Mouse (Mus musculus) heart, postnatal 4 days (tissue): ENCODE measurements at regions not wholly inside any gene's neighbourhood (a gene's known extent, or its start where the extent isn't known, plus 50 kb on each side); places are given as distances from the start of the nearest gene placed in this dataset.

Experiments used
- DNase-seq: peaks from one replicate; pipeline ENCODE4 v3.0.0; 2021

DNA sequence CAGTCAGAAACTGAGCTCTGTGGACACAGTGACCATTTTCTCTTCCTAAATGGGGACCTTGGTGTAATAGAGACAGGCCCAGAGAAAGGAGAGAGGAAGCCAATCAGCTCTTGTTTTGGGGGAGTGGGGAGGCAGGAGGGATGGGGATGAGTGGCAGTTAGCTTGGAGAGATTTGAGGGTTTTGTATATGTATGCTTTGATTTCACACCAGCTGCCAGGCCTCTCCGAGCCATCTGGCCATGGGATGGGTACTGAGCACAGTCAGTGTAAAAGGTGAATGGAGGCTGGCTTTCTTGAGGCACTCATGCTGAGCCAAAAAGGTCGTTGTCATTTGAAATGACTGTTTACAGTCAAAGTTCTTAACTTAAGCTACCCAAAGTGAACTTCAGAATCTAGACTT lies 295.2 kb upstream of the Gadl1 start:
- no peak for DNase-seq

DNA sequence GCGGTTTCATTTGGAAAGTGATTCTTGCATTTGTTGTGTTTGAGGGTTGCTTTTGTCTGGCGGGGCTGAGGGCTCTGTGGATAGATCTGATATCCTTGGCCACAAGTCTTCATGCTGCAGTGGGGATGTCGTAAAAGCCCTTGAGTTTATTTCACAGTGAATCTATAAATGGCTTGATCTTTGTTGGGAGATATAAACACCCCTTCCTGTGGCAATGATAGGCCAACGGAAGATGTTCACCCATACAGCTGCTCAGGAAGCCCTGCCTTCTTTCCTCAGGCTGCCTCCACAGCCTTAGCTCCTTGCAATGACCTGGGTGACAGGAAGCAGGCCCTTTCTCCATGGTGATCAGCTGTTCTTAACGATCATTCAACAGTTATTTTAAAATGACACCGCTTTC lies 291.3 kb upstream of the Gadl1 start:
- DNase-seq, result no peak

DNA sequence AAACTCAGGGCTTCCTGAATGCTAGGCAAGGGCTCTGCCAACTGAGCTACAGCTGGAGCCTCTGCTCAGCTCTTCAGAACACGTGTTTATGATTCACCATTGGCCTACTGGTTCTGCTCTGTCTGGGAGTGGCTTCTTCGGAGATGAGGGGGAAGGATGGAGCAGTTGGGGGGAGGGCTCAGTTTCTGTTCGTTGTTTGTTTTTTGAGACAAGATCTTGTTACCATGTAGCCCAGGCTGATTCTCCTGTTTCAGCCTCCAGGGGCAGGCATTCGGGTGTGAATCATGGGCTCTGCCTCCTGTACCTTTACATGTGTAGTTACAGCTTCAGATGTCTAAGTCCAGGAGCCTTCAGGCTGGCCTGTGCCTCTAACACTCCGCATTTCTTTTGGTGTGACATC lies 285.3 kb upstream of the Gadl1 start:
- DNase-seq, result no peak

DNA sequence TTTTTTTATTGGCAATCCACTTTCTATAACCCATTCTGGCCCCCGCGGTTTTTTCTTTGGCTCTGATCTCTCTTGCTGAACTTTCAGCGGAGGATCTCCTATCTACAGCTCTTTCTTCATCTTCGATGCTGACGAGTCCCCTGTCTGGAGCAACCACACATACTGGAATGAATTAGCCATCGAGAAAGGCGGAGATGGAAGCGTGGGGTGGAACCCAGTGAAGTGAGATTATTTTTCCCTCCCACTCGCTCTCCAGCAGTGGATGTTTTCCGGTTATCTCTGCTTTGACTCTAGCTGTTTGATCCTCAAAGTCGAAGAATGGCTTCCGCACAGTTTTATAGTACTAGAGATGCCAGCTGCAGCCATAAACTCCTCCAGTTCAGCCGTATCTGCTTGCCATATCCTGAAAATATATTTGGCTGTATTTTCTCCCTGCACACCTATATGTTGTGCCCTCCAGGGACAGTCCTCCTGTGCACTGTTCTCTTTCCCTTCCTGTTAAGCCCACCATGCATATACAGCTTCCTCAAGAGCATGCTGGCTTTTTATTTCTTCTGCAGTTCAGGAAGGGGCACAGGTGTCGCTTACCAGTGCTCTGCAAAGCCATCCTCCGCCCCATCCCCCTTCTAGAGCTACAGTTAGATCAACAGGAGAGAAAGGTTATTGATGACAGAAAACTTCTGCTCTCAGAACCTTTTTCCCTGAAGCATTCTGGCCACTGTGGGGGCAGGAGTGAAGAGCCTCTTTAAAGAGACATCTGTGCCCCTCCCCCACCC lies 284.3 kb upstream of the Gadl1 start:
- DNase-seq, result no peak

DNA sequence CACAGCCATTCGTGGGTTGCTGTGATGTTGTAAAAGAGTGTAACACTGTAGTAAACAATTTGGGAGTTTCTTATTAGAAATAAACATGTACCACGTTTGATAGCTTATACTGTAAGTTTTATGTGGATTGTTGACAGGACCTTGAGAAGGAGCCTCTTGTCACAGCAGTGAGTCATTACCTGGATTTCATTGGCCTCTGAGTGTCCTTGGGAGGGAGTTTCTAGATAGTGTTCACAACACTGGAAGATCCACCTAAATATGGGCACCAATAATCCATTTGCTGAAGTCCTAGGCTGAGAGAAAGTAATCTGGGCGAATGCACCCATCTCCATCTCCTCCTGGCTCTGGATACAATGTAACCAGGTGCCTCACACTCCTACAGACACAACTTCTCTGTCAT lies 281.7 kb upstream of the Gadl1 start:
- DNase-seq, result no peak

DNA sequence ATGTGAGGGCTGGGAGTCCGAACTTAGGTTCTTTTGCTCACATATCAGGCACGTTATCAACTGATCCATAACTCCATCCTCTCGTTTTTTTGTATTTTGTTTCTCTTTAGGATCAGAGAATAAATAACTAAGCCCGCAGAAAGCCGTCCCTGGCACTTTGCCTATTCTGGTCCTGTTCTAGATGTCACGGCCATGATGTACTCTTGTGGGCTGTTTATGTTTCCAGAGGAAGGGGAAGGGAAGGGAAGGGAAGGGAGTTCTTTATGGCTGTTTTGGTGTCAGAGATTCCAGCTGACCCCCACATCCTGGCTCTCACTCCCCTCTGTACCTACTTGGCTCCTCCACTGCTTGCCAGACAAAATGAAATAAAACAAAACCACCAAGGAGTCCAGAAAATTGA lies 272.1 kb upstream of the Gadl1 start:
- DNase-seq, result peak; percentile 14

DNA sequence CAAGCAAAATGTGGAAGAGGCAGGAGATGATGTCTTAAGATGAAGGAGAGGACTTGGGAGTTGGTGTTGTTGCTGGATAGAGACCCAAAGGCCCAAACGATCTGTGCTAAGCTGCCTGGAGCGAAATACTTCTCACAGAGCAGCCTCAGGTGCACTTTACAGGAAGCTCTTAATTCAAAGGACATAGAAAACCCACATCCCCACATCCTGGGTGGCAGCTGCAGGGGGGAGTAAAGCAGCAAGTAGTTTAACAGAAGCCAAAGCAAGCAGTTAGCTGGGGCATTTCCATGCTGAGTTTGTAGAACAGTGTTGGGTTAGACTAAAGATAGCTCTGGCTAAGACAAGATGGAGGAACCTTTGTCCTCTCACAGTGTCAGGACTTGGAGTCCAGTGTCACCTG lies 268.5 kb upstream of the Gadl1 start:
- no peak for DNase-seq

DNA sequence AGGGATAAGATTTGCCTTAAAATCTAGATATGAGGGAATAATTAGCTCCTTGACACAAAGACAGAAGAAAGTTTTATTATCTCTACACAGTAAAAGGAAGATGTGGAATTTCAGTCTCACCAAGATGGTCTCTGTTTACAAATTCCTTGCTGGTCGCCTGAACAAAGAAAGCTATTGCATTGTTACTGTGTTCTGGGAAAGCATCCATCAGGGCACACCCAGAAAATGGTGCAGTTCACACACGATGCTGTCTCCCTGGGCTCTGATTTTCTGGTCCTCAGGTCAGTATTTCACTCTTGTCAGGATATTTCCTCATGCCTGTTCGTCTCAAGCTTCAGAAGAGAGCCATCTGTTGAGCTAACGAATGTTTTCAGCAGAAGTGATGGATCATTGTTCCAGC lies 267.2 kb upstream of the Gadl1 start:
- DNase-seq, result no peak

DNA sequence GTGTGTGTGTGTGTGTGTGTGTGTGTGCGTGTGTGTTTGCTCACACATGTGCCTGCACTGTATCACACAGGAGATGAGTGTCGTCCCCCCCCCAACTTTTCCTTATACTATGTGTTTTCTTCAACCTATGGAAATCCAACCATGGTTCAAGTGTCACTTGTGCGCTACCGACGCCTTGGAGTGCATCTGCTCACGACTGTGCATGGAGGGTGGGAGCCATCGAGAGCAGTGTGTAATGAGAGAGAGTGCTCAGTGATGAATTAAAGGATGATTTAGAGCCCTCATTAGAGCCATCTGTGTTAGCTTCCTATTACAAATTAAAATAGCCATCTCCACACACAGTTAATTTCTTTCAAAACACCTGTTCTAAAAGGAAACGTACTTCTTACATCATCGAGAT lies 264.3 kb upstream of the Gadl1 start:
- no peak for DNase-seq

DNA sequence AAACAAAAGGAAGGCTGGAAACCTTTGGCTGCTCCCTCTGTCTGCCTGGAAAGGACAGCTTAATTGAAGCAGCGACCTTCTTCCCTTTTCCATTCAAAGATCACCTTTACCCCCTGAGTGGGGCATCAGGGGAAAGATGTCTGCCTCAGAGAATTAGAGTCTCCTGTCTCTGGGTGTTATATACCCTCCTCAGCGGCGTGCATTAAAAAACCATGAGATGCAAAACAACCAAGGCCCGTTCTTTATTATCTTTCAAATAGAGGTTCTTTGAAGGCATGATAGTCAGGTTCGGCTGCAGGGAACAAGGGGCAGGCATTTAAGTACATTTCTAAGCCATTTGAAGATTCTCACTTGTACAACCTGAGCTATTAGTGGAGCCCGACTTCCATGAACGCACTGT lies 263.0 kb upstream of the Gadl1 start:
- DNase-seq, result no peak

DNA sequence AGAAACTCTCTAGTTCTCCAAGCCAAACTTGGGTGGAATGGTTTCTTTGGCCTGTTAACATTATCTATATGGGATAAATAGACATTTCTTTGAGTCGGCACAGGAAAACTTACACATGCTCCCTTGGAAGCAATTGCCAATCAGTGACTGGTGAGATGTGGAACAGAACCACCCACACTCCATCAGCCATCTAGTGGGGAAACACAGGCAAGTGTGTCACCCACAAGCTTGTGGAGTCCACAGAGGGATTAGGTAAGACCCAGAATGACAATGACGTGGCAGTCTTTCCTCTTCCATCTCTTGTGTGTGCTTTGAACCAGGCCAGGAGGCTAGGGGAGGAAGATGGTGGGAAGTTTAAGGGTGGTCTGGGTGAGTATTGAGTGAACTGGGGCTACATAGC lies 257.5 kb upstream of the Gadl1 start:
- no peak for DNase-seq

DNA sequence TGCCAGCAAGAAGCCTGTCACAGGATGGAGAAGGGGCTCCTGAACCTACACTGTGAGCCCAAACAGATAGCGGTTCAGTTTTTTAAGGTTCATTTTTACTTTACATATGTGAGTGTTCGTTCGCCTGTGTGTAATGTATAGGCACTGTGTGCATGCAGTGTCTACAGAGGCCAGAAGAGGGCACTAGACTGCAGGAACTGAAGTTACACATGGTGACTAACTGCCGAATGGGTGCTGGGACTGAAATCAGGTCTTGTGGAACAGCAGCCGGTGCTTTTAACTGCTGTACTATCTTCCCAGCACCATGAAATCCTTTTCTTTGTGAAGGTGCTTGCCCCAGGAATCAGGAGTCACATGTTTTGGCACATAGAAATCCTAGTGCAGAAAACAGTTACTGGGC lies 256.1 kb upstream of the Gadl1 start:
- DNase-seq, result no peak

DNA sequence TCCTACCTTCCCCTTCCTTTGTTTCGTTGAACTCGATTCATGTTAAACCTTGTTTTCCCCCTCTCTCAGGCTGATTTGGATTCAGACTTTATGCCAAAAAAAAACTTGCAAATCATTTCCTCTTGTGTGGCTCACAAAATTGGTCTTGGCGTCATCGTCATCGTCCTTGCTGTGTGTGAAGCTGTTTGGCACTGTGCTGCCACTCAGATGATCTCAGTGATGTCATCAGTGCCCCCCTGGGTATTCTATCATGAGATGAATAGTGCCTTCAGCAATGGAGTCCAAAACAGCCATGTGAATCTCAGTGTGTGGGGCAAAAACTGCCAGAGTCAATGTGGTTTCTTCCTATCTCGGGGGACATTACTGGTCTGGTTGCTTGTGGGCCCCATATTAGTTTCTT lies 254.3 kb upstream of the Gadl1 start:
- DNase-seq, result no peak

DNA sequence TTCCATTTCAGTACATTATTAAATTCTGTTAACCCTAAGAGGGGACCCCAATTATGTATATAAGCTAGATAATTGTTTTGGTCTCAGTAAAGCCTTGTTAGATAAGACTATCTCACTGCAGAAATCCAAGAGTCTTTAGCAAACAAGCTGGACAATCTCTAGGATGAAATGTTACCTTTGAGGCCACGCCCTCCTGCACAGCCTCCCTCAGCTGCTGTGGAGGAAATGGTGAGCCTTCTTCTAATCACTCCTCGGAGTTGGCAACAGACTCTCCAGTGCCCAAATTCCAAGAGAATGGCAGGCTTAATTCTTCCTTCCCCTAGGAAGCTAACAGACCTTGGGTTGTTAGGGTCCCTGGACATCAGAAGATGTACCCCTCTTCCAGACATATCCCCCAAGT lies 252.7 kb upstream of the Gadl1 start:
- no peak for DNase-seq

DNA sequence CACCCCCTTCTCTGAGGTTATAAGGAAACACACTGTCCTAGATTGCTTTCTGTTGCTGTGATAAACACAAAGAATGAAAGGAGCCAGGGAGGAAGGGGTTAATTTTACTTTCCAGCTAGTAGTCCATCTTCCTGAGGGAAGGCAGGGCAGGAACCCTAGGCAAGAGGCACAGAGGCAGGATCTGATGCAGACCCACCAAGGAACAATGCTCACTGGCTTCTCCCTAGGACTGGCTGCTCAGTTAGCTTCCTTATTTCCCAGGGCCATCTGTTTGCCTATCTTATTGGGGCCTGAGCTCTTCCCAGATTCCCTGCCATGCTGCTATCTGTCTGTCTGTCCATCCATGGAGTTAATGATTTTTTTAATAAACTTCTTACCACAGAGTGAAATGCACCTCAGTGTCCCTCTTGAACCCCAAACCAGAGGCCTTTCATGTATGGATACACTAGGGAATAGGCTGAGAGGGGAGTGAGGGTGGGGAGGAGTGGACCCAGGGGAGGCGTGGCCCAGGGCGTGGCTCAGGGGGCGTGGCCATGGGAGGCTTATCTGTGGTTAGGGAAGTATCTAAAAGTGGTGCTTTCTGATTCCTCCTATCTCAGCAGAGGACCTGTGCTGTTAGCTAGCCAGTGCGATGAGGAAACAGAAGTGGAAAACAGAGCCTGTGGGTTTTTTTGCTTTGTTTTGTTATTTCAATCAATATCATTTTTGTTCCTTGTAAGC lies 252.1 kb upstream of the Gadl1 start:
- no peak for DNase-seq

DNA sequence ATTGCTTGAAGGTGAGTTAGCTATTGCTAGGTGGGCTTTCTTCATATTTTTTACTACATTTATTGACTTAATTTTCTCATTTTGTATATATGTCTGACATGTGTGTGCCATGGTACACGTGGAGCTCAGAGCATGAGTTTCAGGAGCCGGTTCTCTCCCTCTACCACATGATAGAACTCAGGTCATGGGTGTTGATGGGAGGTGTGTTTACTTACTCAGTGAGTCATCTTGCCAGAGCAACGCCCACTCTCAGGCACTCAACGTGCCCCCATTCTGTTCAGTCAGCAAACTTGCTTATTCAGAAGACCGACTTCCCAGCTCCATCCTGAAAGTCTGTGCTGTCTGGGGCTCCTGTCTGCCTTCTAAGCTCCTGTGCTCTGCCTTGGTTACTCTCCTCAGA lies 250.8 kb upstream of the Gadl1 start:
- DNase-seq, result no peak

DNA sequence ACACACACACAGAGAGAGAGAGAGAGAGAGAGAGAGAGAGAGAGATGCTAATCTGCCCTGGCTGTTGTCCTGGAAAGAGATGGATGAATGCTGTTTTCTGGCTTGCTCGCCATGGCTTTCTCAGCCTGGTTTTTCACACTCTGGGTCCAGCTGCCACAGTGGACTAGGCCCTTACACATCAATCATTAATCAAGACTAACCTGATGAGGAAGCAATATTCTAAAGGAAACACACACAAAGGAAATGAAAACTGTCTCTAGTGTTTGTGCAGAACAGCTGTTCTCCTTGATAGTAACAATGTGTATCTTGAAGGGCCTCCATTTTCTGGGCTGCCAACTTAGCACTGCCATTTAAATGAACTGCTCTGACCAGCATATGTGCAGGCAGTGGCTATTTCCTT lies 248.9 kb upstream of the Gadl1 start:
- no peak for DNase-seq

DNA sequence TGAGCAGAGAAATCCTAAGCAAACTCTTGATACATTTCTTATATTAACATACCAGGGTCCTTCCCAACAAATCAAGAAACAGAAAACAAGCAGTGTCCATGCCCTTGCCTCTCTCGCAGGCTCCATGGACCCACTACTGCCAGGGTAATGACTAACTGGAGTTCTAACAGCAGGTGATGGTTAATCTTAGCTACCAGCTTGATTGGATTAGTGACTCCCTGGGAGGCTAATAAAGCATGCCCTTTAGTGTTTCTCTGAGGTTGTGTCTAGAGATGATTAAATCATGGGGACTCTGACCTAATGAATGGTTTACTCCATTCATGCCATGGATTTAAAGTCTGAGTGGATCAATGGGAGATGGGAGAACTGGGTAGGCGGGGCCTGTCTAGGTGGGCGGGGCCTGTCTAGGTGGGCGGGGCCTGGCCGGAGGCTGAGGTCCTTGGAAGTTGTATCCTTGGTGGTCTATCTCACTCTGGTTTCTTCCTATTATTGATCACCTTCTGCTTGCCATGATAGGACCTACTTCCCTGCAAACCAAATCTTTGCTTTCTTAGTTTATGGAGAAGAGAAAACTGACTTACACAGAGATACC lies 247.3 kb upstream of the Gadl1 start:
- no peak for DNase-seq

DNA sequence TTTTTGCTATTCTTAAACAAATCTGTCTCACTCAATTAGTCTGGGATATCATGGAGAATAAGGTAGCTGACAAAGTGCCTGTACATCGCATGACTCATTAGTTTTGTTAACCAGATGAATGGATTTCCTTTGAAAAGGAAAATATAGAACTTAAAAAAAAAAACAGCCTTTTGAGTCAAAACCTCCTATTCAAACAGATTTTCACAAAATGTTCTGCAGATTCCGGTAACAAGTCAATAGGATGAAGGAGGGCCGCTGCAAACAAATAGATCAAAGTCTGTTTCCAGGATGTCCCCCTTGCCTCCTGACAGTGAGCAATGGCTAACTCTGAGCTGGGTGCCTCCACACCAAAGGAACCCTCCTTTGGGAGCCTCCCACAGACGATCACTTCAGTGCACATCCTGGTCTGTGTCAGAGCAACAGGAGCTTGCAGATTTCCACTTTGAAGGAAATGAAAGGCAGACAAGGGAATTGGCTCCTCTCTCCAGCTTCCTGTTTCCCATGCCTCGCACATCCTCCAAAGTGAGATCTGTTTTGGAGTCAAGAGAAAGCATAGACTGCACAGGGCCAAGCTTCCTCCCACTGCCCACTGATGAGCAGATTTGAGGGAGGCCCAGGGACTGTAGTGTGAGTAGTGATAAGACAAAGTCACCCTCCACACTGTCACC lies 243.8 kb upstream of the Gadl1 start:
- peak; percentile 24 for DNase-seq

DNA sequence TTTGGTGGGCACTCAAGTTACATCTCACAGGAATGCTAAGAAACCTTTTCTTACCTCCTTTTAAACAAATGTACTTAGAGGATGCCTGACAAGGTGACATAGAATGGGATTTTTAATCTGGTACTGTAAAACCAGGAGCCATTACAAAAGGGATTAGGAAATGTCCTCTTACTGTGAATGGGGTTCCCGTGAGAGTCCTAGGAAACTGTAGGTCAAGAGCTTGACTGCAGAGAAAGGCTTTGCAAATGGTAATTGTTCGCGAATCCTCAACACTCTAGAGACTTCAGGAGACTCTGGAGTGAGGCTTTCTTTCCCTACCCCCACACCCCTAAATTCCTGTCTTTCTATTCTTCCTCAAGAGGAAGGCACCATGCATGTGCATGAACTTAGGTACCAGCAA lies 242.7 kb upstream of the Gadl1 start:
- no peak for DNase-seq

DNA sequence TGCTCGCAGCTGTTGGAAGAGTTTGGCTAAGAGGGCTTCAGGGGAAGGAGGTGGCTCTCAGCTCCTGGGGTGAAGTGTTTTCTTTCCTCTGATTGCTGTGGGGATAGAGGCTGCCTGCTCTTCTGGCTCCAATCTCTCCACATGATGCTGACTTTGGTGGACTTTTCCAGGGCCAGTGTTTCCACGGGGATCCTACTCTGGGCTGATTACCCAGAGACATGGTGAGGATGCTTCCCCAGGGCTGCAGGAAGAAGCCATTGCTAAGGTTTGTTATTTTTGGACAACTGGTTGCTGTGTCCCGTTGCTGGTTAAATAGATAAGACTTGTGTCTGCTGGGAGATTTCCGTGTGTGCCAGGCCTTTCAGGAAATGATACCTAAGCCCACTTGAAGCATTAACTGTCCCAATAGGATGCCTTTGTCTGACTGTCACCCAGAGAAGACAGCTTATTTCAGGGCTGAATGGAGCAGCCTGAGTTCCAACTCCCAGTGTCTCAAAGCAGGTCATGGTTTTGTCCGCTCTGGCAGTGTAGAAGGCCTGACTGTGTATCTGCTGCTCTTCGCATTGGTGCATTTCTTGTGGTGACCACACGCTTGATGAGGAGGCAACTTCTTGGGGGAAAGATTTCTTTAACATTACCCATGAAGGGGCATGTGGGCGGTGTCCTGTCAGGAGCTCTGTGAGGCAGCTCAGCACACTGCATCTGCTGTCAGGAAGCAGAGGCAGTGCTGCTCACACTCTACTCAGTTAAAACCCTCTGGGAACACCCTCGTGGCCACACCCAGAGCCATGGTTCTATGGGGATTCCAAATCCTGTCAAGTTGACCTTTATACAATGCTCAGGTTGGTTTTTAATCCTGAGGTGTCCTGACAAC lies 228.3 kb upstream of the Gadl1 start:
- no peak for DNase-seq

DNA sequence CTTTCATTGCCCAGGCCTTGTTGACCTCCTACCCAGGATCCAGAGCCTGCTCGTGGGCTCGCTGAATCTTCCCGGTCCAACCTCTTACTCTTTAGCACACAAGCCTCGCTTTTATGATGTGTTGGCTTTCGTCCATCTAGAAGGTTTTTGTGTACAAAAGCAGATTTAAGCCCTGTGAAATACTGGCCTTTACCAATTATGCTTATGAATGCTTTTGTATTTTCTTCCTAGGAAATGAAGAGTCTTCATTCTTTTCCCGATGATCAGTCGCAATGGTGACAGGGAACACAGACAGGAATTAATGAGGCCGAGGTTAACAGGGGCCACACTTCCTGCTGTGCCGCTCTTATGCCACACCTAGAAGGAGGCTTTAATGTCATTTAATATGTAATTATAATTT lies 227.4 kb upstream of the Gadl1 start:
- DNase-seq, result no peak

DNA sequence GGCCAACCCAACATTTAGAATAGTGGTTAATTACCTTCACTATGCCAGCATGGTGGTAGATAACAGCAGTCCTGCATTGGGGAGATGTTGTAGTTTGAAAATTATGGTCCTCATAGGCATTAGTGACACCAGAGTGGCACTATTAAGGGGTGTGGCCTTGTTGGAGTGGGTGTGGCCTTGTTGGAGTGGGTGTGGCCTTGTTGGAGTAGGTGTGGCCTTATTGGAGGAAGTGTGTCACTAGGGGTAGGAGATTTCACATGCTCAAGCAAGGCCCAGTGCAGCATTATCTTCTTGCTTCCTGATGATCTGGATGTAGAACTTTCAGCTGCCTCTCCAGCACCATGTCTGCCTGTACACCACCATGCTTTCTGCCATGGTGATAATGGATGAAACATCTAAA lies 225.3 kb upstream of the Gadl1 start:
- DNase-seq, result no peak
